Mouse (Mus musculus) cerebellum, adult 2 months (tissue): ENCODE results near the gene Vps36.

Experiments
- CTCF ChIP-seq: fragments of 200-500 bp; IDR thresholded peaks from 2 replicates; pipeline ENCODE4 v1.5.1; 2011; ENCODE audit warnings: low read depth, mild to moderate bottlenecking, control low read depth, low read length, moderate library complexity, borderline replicate concordance; ENCODE audit not compliant: insufficient read depth
- POLR2A ChIP-seq: fragments of 200-500 bp; IDR thresholded peaks from 2 replicates; pipeline ENCODE4 v1.6.1; 2011; ENCODE audit warnings: low read length, control low read depth, borderline replicate concordance; ENCODE audit not compliant: insufficient read depth

GRCm38 (mm10) chr8:22259531-22259930, 66.9 kb downstream of the Vps36 start:
- TF ChIP-seq POLR2A (no peak), CTCF (no peak)
